Mouse (Mus musculus): ENCODE results near the gene Bmp6.

DNA sequence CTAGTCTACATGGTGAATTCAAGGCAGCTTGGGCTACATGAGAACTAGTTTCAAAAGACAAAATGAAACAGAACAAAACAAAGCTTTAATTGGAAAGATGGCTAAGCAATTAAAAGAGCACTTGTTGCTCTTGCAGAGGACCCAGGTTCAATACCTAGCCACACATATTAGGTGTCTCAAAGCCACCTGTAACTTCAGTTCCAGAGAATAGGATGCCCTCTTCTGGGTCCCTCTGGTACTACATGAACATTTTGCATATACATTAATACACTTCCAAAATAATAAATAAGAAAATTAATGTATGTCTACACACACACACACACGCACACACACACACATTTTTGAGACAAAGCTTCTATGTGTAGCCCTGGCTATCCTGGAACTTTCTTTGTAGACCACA, 118.5 kb downstream of the Bmp6 start:
- TF ChIP-seq CTCF (IDR thresholded peaks at IDR 0.05; ENCODE audit: insufficient read depth, low read depth, low read length), result no peak
- TF ChIP-seq POLR2A (IDR thresholded peaks at IDR 0.05; ENCODE audit: insufficient read depth, low read depth, low read length), result no peak

Measured in olfactory bulb, adult 2 months (tissue).